Mouse (Mus musculus): ENCODE measurements around the gene Ror2. TPM values are rescaled to one million over a fixed set of nuclear protein-coding genes. Genes with fewer than 3 reads are reported as not detected.

Ror2 gene
- polyA plus RNA-seq, 1 experiment from 2014 or later, result 11.7 TPM

- H3K27ac ChIP-seq (replicated peaks), result no peak overlapping the region
- peak; percentile 62 for ATAC-seq (ENCODE audit: low FRiP score, low read depth)
- H3K4me1 ChIP-seq, result peaks cover 13% of the 10 kb centered on the region
- no peak overlapping the region for H3K9ac ChIP-seq (replicated peaks)
- H3K4me2 ChIP-seq (replicated peaks), result no peak overlapping the region
- H3K27me3 ChIP-seq, result peaks cover 2% of the 10 kb centered on the region; the same call in 1 of the 2 replicates
- no peak overlapping the region for H3K4me3 ChIP-seq
- WGBS, result 52% methylated on average over 5 of the region's 5 CpGs
- H3K9me3 ChIP-seq, result no peaks in the 10 kb centered on the region
- H3K36me3 ChIP-seq, result no peaks in the 10 kb centered on the region
Measured at GRCm38 (mm10) chr13:53075006-53075405, 210.9 kb downstream of the Ror2 start.

GRCm38 (mm10) chr13:53069076-53069690 lies 216.7 kb downstream of the Ror2 start:
- Histone ChIP-seq H3K4me2 (replicated peaks) (no peak overlapping the region), H3K4me1 (peaks cover 3% of the 10 kb centered on the region), H3K9ac (replicated peaks) (no peak overlapping the region), H3K27me3 (peaks cover 12% of the 10 kb centered on the region), H3K4me3 (no peak overlapping the region), H3K36me3 (no peaks in the 10 kb centered on the region), H3K9me3 (no peaks in the 10 kb centered on the region), H3K27ac (replicated peaks) (no peak overlapping the region)
- WGBS, result 73% methylated on average over 22 of the region's 22 CpGs
- ATAC-seq (ENCODE audit: low FRiP score, low read depth), result no peak

GRCm38 (mm10) chr13:53068461-53068860 lies 217.5 kb downstream of the Ror2 start:
- Histone ChIP-seq H3K9me3 (no peaks in the 10 kb centered on the region), H3K4me1 (peaks cover 3% of the 10 kb centered on the region), H3K4me3 (no peak overlapping the region), H3K4me2 (replicated peaks) (no peak overlapping the region), H3K27ac (replicated peaks) (no peak overlapping the region), H3K27me3 (peaks cover 12% of the 10 kb centered on the region), H3K9ac (replicated peaks) (no peak overlapping the region), H3K36me3 (no peaks in the 10 kb centered on the region)
- 26% methylated on average over 8 of the region's 8 CpGs for WGBS
- no peak for ATAC-seq (ENCODE audit: low FRiP score, low read depth)

GRCm38 (mm10) chr13:53067949-53068348 lies 218.0 kb downstream of the Ror2 start:
- no peaks in the 10 kb centered on the region for H3K36me3 ChIP-seq
- H3K27ac ChIP-seq (replicated peaks), result no peak overlapping the region
- ATAC-seq (ENCODE audit: low FRiP score, low read depth), result no peak
- no peaks in the 10 kb centered on the region for H3K9me3 ChIP-seq
- H3K9ac ChIP-seq (replicated peaks), result no peak overlapping the region
- H3K4me1 ChIP-seq, result peaks cover 3% of the 10 kb centered on the region
- WGBS, result 73% methylated on average over 11 of the region's 11 CpGs
- H3K27me3 ChIP-seq, result peaks cover 16% of the 10 kb centered on the region
- H3K4me2 ChIP-seq (replicated peaks), result no peak overlapping the region
- H3K4me3 ChIP-seq, result no peak overlapping the region

- no peak overlapping the region for H3K9ac ChIP-seq (replicated peaks)
- no peak overlapping the region for H3K4me2 ChIP-seq (replicated peaks)
- no peak for ATAC-seq (ENCODE audit: low FRiP score, low read depth)
- H3K9me3 ChIP-seq, result no peaks in the 10 kb centered on the region
- H3K4me3 ChIP-seq, result no peak overlapping the region
- no peak overlapping the region for H3K27ac ChIP-seq (replicated peaks)
- peaks cover 3% of the 10 kb centered on the region for H3K4me1 ChIP-seq
- 89% methylated on average over 11 of the region's 11 CpGs for WGBS
- no peaks in the 10 kb centered on the region for H3K36me3 ChIP-seq
- peaks cover 17% of the 10 kb centered on the region for H3K27me3 ChIP-seq
Measured at GRCm38 (mm10) chr13:53065122-53065521, 220.8 kb downstream of the Ror2 start.

- no peak overlapping the region for H3K4me3 ChIP-seq
- no peak overlapping the region for H3K4me2 ChIP-seq (replicated peaks)
- no peaks in the 10 kb centered on the region for H3K36me3 ChIP-seq
- no peak for ATAC-seq (ENCODE audit: low FRiP score, low read depth)
- H3K27me3 ChIP-seq, result peaks cover 13% of the 10 kb centered on the region; the same call in 1 of the 2 replicates
- H3K9ac ChIP-seq (replicated peaks), result no peak overlapping the region
- no peak overlapping the region for H3K27ac ChIP-seq (replicated peaks)
- H3K9me3 ChIP-seq, result no peaks in the 10 kb centered on the region
- peaks cover 3% of the 10 kb centered on the region for H3K4me1 ChIP-seq
- WGBS, result 83% methylated on average over 1 of the region's 1 CpGs
Measured at GRCm38 (mm10) chr13:53064681-53065080, 221.2 kb downstream of the Ror2 start.

Other genes with a start within 250 kb of the Ror2 start
- gene Sptlc1, start 91.3 kb upstream of the Ror2 start, polyA plus RNA-seq (2016; fragmentation: Nextera tagmentation; extraction: Ambion mirVana), result 29.4 and 32.3 TPM in 2 replicates
- 23.7 and 36.4 TPM in 2 replicates for gene Msx2, start 186.9 kb upstream of the Ror2 start, polyA plus RNA-seq (2016; fragmentation: Nextera tagmentation; extraction: Ambion mirVana)

Measured in midbrain, embryonic 12.5 days (tissue).